Comparison of ENCODE assay signal across 24 mouse cellular contexts in the genomic region with DNA sequence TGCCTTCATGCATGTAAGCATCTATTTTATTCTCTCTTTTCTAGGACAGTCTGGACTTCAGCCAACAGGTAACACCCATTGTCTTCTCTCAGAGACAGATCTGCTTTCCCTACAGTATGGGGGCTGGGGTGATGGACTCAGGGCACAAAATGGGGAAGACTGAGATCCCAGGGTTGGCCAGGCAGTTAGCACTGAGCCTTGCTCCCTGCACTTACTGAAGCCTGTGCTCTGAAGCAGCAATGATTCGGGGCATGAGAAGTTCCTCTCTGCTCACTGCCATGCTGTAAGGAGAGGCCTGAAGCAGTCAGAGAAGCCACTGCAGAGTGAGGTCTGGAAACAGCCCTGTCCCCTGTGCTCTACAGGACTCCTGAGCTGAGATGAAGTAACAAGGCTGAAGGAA. TPM values are rescaled to one million over a fixed set of nuclear protein-coding genes. Genes with fewer than 3 reads are reported as not detected.
DNase-seq lines count a peak whose midpoint lies in the region.
"Had no signal": no experiment of that assay in that cellular context is flagged by ENCODE, and none has a peak within 500 bp of the region (broad histone marks: within the 10 kb centered on the region; RNA-seq: fewer than 3 reads in every experiment).

No protein-coding gene starts in this region.

- peaks cover 40% of the 10 kb centered on the region for H3K36me3 ChIP-seq in splenic B cell, adult 2 months (ENCODE audit: control insufficient read depth, insufficient read depth, low read length, poor library complexity, severe bottlenecking)
- H3K36me3 ChIP-seq: G1E had no signal

- DNase-seq in heart, adult 11 months = peak; percentile 68
- no peak for DNase-seq in heart, postnatal 4 days
- peak; percentile 40 to 47 for DNase-seq in B cell, adult 2 months
- peak; percentile 34 for DNase-seq in splenic B cell, adult 2 months (ENCODE audit: low read depth, low spot score)
- no peak for DNase-seq in layer of hippocampus, adult 9-10 months (ENCODE audit: low spot score)
- DNase-seq in frontal cortex, adult 2 months (ENCODE audit: extremely low spot score in 1 of 2, low spot score in 1 of 2) = no peak
- DNase-seq: adrenal gland, adult 2 months; adrenal gland, adult 8-10 months; adrenal gland, postnatal 10 days; adrenal gland, postnatal 14 days; adrenal gland, postnatal 25 days; adrenal gland, postnatal 36 days; cerebellum, adult 11 months; cerebellum, adult 11-12 months; cerebellum, adult 18-20 months; cerebellum, adult 2 months had no signal

- H3K27me3 ChIP-seq in splenic B cell, adult 2 months (ENCODE audit: control insufficient read depth, insufficient read depth, low read length, poor library complexity, severe bottlenecking) = no peaks in the 10 kb centered on the region
- H3K27me3 ChIP-seq: CH12.LX had no signal

RNA-seq across cellular contexts. Expression of a gene that starts 9.8 kb away (rescaled TPM):
- total RNA-seq in heart, postnatal 4 days (2021) = 1 to 10 TPM; 4.0 to 4.9 TPM
- 3.2 and 5.1 TPM in 2 replicates for polyA plus RNA-seq in frontal cortex, adult 2 months (2012; rRNA removed)
- total RNA-seq: G1E had no signal
- polyA plus RNA-seq: C2C12, G1E had no signal

RNA-seq across cellular contexts. Expression of a gene that starts 10.0 kb away (rescaled TPM):
- total RNA-seq in heart, postnatal 4 days (2021) = not detected
- not detected in 2 replicates for polyA plus RNA-seq in frontal cortex, adult 2 months (2012; rRNA removed)
- total RNA-seq: adrenal gland, adult 18-20 months; adrenal gland, adult 2 months; adrenal gland, adult 8-10 months; adrenal gland, postnatal 14 days; adrenal gland, postnatal 25 days; adrenal gland, postnatal 36 days; adrenal gland, postnatal 4 days; ES-E14; MEL had no signal
- polyA plus RNA-seq: C2C12, G1E, Patski had no signal

RNA-seq across cellular contexts. Expression of a gene that starts 27.9 kb away (rescaled TPM):
- total RNA-seq in heart, postnatal 4 days (2021) = 1 to 10 TPM; 2.2 to 3.0 TPM
- 3.4 and 3.8 TPM in 2 replicates for polyA plus RNA-seq in frontal cortex, adult 2 months (2012; rRNA removed)
- total RNA-seq: G1E, MEL had no signal
- polyA plus RNA-seq: C2C12, G1E, Patski had no signal

RNA-seq across cellular contexts. Expression of a gene that starts 39.1 kb away (rescaled TPM):
- total RNA-seq in heart, postnatal 4 days (2021) = under 1 TPM; 0.09 to 0.31 TPM
- polyA plus RNA-seq in frontal cortex, adult 2 months (2012; rRNA removed) = 0.06 TPM in 1 of 2 replicates, not detected in the other
- total RNA-seq: ES-E14, MEL had no signal
- polyA plus RNA-seq: C2C12; cerebellum, adult 2 months; G1E; Patski had no signal

RNA-seq across cellular contexts. Expression of a gene that starts 58.0 kb away (rescaled TPM):
- total RNA-seq in heart, postnatal 4 days (2021) = 1 to 10 TPM; 2.4 to 3.1 TPM
- polyA plus RNA-seq in frontal cortex, adult 2 months (2012; rRNA removed) = 4.7 and 5.2 TPM in 2 replicates
- total RNA-seq: MEL had no signal
- polyA plus RNA-seq: C2C12 had no signal

Comparison
In these comparisons a context has a peak if more than half of its experiments do, and no peak if none do; other contexts are left out.
1. DNase-seq: peak in heart, adult 11 months (single experiment), B cell, adult 2 months (2 of 2) and splenic B cell, adult 2 months (single experiment); none in heart, postnatal 4 days (single experiment), layer of hippocampus, adult 9-10 months (single experiment) and frontal cortex, adult 2 months (0 of 2).